Mouse (Mus musculus) thymus, postnatal 25 days (tissue): ENCODE measurements around the gene Myh13.

Source experiments
- DNase-seq: peaks from one replicate; pipeline ENCODE4 v3.0.0; 2022

Gene Myh13

GRCm38 (mm10) chr11:67321358-67321757 is at the start of gene Myh13:
TSS of gene Myh13 (plus strand) at chr11:67321658.
- DNase-seq = no peak

- DNase-seq = no peak
These were observed 44.8 kb upstream of the Myh13 start, which contains the start of gene Myh8 for GRCm38 (mm10) chr11:67276601-67277174. TSS of gene Myh8 (plus strand) at chr11:67277124.

DNA sequence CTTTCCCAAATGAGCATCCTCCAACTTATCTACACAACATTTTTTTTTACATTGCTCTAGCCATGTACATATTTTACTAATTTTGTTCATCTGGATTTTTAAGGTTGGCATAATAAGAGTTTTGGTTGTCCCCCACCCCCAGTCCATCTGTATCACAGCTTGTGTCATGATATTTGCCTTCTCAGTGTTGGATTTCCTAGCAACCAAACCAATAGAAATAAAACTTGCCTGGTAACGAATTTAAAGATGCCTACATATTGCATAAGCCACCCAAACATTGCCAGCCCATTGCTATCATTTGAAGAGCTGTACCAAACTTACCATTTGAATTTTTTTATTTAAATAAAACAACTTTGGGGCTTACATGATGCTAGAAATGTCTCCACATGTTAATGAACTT is 28.0 kb upstream of the Myh13 start:
- DNase-seq = no peak

- no peak for DNase-seq
These were observed 7.6 kb upstream of the Myh13 start for GRCm38 (mm10) chr11:67313733-67314452.

DNA sequence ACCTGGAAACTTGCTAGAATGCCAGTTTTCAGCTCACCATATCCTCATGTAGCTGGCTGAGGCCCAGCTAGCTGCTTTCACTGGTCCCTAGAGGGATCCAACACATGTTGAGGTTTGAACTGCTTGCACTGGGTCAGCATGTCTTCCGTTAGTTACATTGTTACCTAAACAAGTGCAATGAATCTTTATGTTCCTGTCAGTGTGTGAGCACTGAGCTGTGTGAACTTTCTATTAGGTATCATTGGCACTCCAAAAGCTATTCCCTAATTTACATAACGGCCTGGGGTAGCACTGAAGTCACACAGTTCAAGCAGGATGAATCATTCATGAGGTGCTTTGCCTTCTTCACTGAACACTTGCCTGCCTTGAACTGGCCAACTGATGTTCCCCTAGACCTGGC is 5.1 kb downstream of the Myh13 start:
- no peak for DNase-seq

DNA sequence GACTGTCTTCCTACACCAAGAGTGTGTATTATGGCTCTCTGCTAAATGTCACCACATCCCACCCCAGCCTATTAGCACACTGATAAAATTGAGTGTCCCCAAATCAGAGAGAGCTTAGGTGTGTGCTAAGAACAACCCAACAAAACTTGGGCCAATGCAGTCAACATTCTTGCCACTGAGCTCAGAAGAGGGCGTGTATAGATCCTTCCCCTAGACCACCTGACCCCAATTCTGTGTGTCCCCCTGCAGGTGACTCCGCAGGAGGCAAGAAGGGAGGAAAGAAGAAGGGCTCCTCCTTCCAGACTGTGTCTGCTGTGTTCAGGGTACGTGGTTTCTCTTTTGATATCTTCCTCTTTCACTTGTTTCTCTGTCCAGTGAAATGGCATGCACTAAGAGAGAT is 23.1 kb downstream of the Myh13 start:
- DNase-seq = no peak

DNA sequence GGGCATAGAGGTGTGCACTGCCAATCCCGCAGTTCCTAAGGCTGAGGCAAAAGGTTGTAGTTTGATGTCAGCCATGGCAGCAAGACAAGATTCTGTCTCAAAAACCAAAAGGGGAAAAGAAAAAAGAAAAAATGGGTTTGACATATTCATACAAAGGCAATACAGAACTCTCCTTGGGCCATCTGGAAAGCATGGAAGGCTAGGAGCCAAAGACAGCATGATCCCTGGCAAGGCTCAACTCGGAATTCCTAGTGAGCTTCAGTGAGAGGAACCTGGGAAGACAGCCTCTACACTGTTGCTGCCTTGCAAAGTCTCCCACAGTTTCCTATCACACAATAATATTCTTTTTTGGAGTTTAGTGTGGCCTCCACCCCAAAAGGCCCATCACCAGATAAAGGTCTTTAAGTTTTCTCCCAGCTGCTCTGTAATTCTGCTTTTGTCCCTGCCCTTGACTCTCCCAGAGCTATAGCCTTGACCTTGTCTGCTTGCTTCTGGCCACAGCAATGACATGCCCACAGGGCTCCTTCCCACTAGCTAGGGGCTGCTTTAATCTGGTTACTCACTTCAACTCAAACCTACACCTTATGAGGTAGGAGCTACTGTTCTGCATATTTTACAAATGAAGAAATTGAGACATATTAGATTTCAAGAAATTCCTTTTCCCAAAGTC is 23.9 kb downstream of the Myh13 start:
- DNase-seq = no peak

GRCm38 (mm10) chr11:67345856-67346236 is 24.4 kb downstream of the Myh13 start:
- DNase-seq = no peak

DNA sequence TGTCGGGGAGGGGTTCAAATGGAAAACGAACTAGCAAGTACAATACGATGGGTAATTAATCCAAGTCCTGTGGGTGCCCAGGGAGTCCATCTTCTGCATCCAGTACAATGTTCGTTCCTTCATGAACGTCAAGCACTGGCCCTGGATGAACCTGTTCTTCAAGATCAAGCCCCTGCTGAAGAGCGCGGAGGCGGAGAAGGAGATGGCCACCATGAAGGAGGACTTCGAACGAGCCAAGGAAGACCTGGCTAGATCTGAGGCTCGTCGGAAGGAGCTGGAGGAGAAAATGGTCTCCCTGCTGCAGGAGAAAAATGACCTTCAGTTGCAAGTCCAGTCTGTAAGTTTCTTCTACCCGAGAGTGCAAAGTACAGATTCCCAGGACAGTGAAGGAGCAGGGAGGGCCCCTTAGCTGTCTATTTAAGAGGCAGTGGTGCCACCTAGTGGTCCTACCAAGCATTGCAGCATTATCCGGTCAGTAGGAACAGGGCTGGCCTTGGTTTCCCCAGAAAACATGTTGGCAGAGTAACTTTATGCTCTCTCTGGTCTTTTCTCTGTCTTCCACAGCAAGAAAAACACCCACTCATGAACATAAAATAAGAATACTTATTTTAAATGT is 28.8 kb downstream of the Myh13 start:
- peak; percentile 35 for DNase-seq

DNA sequence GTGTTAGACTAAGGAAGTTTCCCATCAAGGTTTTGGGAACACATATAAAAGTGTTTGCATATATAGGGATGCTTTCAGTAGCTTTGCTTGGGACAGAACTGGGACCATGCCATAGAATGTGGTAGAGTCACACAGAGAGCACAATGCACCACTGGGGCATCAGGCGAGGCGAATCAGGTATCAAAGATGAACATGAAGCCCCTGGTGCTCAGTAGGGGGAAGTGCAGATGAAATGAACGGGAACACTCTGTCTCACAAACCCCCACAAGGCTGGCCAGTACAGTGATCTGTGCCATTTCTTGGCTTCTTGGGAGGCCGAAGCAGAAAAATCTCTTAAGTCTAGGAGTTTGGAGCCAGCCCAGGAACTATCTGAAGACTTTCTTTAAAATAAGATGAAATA is 31.6 kb downstream of the Myh13 start:
- no peak for DNase-seq

DNA sequence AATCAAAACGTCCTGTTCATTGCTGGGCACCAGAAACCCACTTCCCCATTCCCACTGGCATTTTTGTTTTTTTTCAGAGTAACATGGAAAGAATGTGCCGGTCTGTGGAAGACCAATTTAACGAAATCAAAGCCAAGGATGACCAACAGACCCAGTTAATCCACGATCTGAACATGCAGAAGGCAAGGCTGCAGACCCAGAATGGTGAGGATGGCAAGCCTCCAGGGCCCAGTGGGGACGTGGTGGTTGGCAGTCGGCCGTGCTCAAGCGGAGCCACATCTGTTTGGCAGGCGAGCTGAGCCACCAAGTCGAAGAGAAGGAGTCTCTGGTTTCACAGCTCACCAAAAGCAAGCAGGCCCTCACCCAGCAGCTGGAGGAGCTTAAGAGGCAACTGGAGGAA is 36.6 kb downstream of the Myh13 start:
- DNase-seq = no peak

GRCm38 (mm10) chr11:67362236-67362635 is 40.8 kb downstream of the Myh13 start:
- no peak for DNase-seq

GRCm38 (mm10) chr11:67364551-67364950 is 43.1 kb downstream of the Myh13 start:
- DNase-seq = no peak

DNA sequence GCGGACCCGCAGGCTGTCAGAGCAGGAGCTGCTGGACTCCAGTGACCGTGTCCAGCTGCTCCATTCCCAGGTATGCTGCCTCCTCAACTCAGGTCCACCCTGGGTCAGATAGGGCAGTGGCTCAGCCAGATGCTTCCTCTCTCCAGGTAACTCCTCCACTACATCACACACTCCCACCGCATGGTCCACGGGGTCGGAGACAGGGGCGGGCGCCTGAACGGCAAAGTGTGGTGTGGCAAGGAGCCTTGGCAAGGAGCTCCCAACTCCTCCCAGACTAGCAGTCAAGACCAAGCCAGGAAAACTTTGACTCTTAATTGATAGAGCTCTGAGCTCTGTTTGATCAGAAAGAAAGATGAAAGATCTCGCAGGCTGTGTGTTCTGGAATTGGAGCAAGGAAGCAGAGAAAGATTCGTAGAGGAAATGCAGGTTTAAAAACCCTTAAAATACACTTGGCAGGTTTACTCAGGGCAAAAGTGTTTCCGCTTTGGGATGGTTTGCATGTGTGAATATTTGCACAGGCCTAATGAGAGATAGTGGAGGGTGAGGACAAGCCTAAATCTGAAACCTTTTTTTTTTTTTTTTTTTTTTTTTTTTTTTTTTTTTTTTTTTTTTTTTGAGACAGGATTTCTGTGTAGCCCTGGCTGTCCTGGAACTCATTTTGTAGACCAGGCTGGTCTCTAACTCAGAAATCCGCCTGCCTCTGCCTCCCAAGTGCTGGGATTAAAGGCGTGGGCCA is 43.7 kb downstream of the Myh13 start:
- DNase-seq = no peak

DNA sequence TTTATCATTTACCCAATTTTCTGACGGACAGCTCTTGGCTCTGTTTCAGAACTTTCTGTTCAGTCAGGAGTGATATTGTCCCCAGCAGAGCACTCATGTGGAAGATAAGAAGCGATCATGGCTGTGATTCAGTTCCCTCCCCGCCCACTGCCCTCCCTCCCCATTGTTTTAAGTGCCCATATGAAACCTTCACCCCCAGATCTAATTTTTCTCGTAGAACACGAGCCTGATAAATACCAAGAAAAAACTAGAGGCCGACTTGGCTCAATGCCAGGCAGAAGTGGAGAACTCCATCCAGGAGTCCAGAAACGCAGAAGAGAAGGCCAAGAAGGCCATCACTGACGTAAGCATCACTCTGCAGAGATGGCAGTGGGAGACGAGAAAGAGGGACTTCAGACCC is 45.5 kb downstream of the Myh13 start:
- no peak for DNase-seq

- no peak for DNase-seq
These were observed 51.9 kb downstream of the Myh13 start for GRCm38 (mm10) chr11:67373333-67373732.

- no peak for DNase-seq
These were observed 54.9 kb downstream of the Myh13 start for GRCm38 (mm10) chr11:67376308-67376707.

- no peak for DNase-seq
These were observed 58.4 kb downstream of the Myh13 start for GRCm38 (mm10) chr11:67379703-67380510.

GRCm38 (mm10) chr11:67381833-67382232 is 60.4 kb downstream of the Myh13 start:
- DNase-seq = no peak

DNA sequence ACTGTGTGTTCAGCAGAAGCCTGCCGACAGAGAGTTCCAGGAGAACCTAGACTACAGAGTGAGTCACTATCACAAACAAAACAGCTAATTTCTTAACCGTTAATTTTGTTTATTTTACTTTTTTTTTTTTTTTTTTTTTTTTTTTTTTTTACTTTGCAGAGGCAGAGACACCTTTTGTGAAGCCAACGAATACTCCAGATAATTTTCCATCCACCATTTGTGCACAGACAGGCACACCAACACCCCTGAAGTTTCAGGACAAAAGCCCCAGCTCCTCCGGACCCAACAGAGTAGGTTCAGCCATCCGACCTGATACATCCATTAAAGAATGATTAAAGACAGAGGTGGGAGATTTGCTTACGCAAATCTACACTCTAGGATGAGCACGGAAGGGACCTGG is 63.2 kb downstream of the Myh13 start:
- no peak for DNase-seq

DNA sequence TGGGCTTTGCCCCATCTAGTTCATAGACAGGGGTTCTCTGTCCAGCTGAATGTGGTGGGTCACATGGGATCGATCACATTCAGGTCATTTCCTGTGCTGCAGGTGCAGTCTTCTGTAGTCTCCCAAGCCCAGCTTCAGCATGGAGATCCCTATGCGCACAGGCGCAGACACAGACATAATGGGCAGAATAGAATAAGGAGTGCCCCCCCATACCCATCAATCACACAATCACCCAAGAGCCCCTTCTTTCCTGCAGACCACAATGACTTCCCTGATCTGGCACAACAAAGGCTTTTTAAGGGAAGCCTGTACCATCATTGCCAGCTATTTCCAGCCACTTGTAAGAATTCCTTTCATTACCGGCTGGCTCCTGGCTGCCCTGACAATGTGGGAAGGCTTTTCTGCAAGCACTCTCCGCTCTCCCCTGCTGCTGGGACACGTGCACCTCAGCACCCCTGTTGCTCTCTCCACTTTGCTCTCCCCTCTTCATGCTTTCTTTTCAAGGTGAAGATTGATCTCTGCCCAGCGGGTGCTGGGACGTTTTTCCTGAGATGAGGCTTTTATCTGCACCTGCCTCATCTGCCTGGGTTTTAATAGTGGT is 65.5 kb downstream of the Myh13 start:
- no peak for DNase-seq
